Mouse (Mus musculus): ENCODE results near the gene Chchd6. TPM values are rescaled to one million over a fixed set of nuclear protein-coding genes. Genes with fewer than 3 reads are reported as not detected.

Chchd6 gene
- total and polyA plus RNA-seq, 3 experiments, result 4.7 to 15.8 (median 7.1) TPM

DNA sequence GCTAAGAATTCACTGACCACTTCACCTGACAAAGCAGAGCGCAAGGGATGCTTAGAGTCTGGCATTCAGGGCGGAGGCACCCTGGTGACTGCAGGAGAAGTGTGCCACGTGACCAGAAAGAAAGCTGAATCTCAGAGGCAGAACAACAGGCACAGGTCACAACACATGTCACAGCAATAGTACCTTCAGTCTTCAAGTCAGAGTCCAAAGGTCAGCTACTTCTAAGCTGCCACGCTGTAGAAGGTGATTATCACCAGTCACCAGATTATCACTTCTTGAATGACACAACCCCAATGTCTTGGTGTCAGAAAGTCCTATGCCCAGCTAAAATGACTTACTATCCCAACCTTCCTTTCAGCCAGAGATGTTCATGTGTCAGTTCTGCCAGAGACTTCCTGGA lies 37.8 kb downstream of the Chchd6 start:
- DNase-seq (ENCODE audit: low spot score) (no peak), ATAC-seq (ENCODE audit: extremely low read depth, insufficient number of reproducible peaks, low FRiP score, poor library complexity, severe bottlenecking) (no peak)
- Histone ChIP-seq H3K36me3 (replicated peaks) (peaks cover 6% of the 10 kb centered on the region), H3K9me3 (replicated peaks) (no peaks in the 10 kb centered on the region), H3K27me3 (ENCODE audit: insufficient read depth, low read length) (peaks cover 6% of the 10 kb centered on the region; the same call in 1 of the 2 replicates), H3K4me3 (ENCODE audit: low read depth, low read length) (no peak overlapping the region), H3K4me1 (ENCODE audit: insufficient read depth, low read depth, low read length) (no peaks in the 10 kb centered on the region)
- TF ChIP-seq GATA2 (IDR thresholded peaks at IDR 0.05; ENCODE audit: borderline replicate concordance, low read depth, low read length) (no peak), CTCF (IDR thresholded peaks at IDR 0.05; ENCODE audit: low read depth, low read length) (no peak), POLR2AphosphoS5 (IDR thresholded peaks at IDR 0.05; ENCODE audit: insufficient replicate concordance, low read depth, low read length) (no peak)

DNA sequence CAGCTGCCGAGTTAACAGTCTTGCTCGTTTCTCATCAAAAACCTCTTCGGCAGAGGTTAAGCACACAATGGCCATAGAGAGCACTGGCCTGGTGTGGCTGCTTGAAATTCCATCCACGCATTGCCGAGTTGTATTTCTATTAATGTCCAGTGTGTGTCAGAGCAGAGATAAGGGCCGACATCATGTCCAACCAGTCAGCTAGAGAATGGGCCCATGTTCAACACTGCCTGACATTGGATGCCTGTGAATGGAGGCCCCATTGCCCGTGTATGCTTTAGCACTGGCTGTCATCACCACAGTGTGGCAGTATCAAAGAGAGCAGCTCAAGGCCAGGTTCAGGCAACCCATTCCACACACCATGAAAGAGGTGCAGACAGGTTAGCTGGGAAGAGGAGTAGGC lies 38.9 kb downstream of the Chchd6 start:
- TF ChIP-seq GATA1 (IDR thresholded peaks at IDR 0.05; ENCODE audit: borderline replicate concordance, low read length) (no peak), GATA2 (IDR thresholded peaks at IDR 0.05; ENCODE audit: borderline replicate concordance, low read depth, low read length) (no peak), POLR2AphosphoS5 (IDR thresholded peaks at IDR 0.05; ENCODE audit: insufficient replicate concordance, low read depth, low read length) (no peak), CTCF (IDR thresholded peaks at IDR 0.05; ENCODE audit: low read depth, low read length) (no peak), TAL1 (conservative IDR thresholded peaks at IDR 0.05; ENCODE audit: low read depth, low read length) (no peak)
- no peak for ATAC-seq (ENCODE audit: extremely low read depth, insufficient number of reproducible peaks, low FRiP score, poor library complexity, severe bottlenecking)
- Histone ChIP-seq H3K9me3 (replicated peaks) (no peaks in the 10 kb centered on the region), H3K27me3 (ENCODE audit: insufficient read depth, low read length) (peaks cover 6% of the 10 kb centered on the region; the same call in 1 of the 2 replicates), H3K4me3 (ENCODE audit: low read depth, low read length) (no peak overlapping the region), H3K4me1 (ENCODE audit: insufficient read depth, low read depth, low read length) (no peaks in the 10 kb centered on the region), H3K36me3 (replicated peaks) (peaks cover 6% of the 10 kb centered on the region)
- DNase-seq (ENCODE audit: low spot score), result no peak

DNA sequence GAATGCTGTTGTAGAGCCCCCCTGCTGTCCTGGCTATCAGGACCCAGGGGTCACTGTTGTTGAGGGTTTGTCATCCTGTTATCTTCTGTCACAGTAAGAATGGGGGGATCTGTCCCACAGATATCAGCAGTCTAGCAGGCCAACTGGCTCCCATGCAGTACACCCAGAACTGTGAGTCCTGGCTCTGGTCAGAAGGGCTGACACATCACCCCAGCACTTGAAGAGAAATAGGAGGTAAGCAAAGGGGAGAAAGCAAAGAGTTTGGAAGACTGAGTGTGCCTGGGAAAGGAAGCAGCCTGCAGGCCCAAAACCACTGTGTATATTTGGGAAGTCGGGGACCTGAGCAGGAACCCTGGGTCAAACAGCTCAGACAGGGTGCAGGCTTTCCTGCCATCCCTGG lies 39.5 kb downstream of the Chchd6 start:
- peaks cover 7% of the 10 kb centered on the region; the same call in 1 of the 2 replicates for H3K27me3 ChIP-seq (ENCODE audit: insufficient read depth, low read length)

GRCm38 (mm10) chr6:89554029-89554428 lies 41.4 kb downstream of the Chchd6 start:
- no peak for DNase-seq (ENCODE audit: low spot score)
- peaks cover 14% of the 10 kb centered on the region; the same call in 1 of the 2 replicates for H3K27me3 ChIP-seq (ENCODE audit: insufficient read depth, low read length)
- H3K9me3 ChIP-seq (replicated peaks), result no peaks in the 10 kb centered on the region

More for the DNA sequence above, 39.5 kb downstream of the Chchd6 start:
- Histone ChIP-seq H3K4me1 (ENCODE audit: insufficient read depth, low read depth, low read length) (no peaks in the 10 kb centered on the region), H3K9me3 (replicated peaks) (no peaks in the 10 kb centered on the region), H3K36me3 (replicated peaks) (peaks cover 6% of the 10 kb centered on the region), H3K4me3 (ENCODE audit: low read depth, low read length) (no peak overlapping the region)
- ATAC-seq (ENCODE audit: extremely low read depth, insufficient number of reproducible peaks, low FRiP score, poor library complexity, severe bottlenecking) (no peak), DNase-seq (ENCODE audit: low spot score) (no peak)
- TF ChIP-seq TAL1 (conservative IDR thresholded peaks at IDR 0.05; ENCODE audit: low read depth, low read length), result no peak
- TF ChIP-seq POLR2AphosphoS5 (IDR thresholded peaks at IDR 0.05; ENCODE audit: insufficient replicate concordance, low read depth, low read length), result no peak

GRCm38 (mm10) chr6:89553012-89553704 lies 42.3 kb downstream of the Chchd6 start:
- no peaks in the 10 kb centered on the region for H3K9me3 ChIP-seq (replicated peaks)
- peaks cover 2% of the 10 kb centered on the region; the same call in 1 of the 2 replicates for H3K4me1 ChIP-seq (ENCODE audit: insufficient read depth, low read depth, low read length)
- DNase-seq (ENCODE audit: low spot score) (peak; percentile 24), ATAC-seq (ENCODE audit: extremely low read depth, insufficient number of reproducible peaks, low FRiP score, poor library complexity, severe bottlenecking) (no peak)
- peaks cover 14% of the 10 kb centered on the region; the same call in 1 of the 2 replicates for H3K27me3 ChIP-seq (ENCODE audit: insufficient read depth, low read length)
- peaks cover 6% of the 10 kb centered on the region for H3K36me3 ChIP-seq (replicated peaks)
- TF ChIP-seq CTCF (IDR thresholded peaks at IDR 0.05; ENCODE audit: low read depth, low read length) (peak; percentile 33; the same call in 1 of the 2 replicates), TAL1 (conservative IDR thresholded peaks at IDR 0.05; ENCODE audit: low read depth, low read length) (no peak)
- H3K4me3 ChIP-seq (ENCODE audit: low read depth, low read length), result no peak overlapping the region

More at GRCm38 (mm10) chr6:89554029-89554428, 41.4 kb downstream of the Chchd6 start:
- no peak for TF ChIP-seq GATA1 (IDR thresholded peaks at IDR 0.05; ENCODE audit: borderline replicate concordance, low read length)
- ATAC-seq (ENCODE audit: extremely low read depth, insufficient number of reproducible peaks, low FRiP score, poor library complexity, severe bottlenecking), result no peak
- peaks cover 6% of the 10 kb centered on the region for H3K36me3 ChIP-seq (replicated peaks)
- peaks cover 2% of the 10 kb centered on the region; the same call in 1 of the 2 replicates for H3K4me1 ChIP-seq (ENCODE audit: insufficient read depth, low read depth, low read length)
- H3K4me3 ChIP-seq (ENCODE audit: low read depth, low read length), result no peak overlapping the region

GRCm38 (mm10) chr6:89552321-89553011 lies 43.0 kb downstream of the Chchd6 start:
- TF ChIP-seq GATA1 (IDR thresholded peaks at IDR 0.05; ENCODE audit: borderline replicate concordance, low read length) (no peak), CTCF (IDR thresholded peaks at IDR 0.05; ENCODE audit: low read depth, low read length) (no peak), TAL1 (conservative IDR thresholded peaks at IDR 0.05; ENCODE audit: low read depth, low read length) (no peak), GATA2 (IDR thresholded peaks at IDR 0.05; ENCODE audit: borderline replicate concordance, low read depth, low read length) (no peak), POLR2AphosphoS5 (IDR thresholded peaks at IDR 0.05; ENCODE audit: insufficient replicate concordance, low read depth, low read length) (no peak)
- peaks cover 4% of the 10 kb centered on the region for H3K36me3 ChIP-seq (replicated peaks)
- ATAC-seq (ENCODE audit: extremely low read depth, insufficient number of reproducible peaks, low FRiP score, poor library complexity, severe bottlenecking), result no peak

More at GRCm38 (mm10) chr6:89552321-89553011, 43.0 kb downstream of the Chchd6 start:
- Histone ChIP-seq H3K9me3 (replicated peaks) (no peaks in the 10 kb centered on the region), H3K4me3 (ENCODE audit: low read depth, low read length) (no peak overlapping the region), H3K4me1 (ENCODE audit: insufficient read depth, low read depth, low read length) (peaks cover 2% of the 10 kb centered on the region; the same call in 1 of the 2 replicates), H3K27me3 (ENCODE audit: insufficient read depth, low read length) (peaks cover 14% of the 10 kb centered on the region; the same call in 1 of the 2 replicates)
- DNase-seq (ENCODE audit: low spot score), result no peak

Data from G1E (cell line).